Mouse (Mus musculus) kidney, adult 2 months (tissue): ENCODE results near the gene Gtpbp3.

Experiments used
- CTCF ChIP-seq: fragments of 200-500 bp; conservative IDR thresholded peaks from 2 replicates; pipeline ENCODE4 v1.5.1; 2011; ENCODE audit warnings: low read depth, mild to moderate bottlenecking, control low read depth, low read length, moderate library complexity, mixed read lengths; ENCODE audit not compliant: insufficient read depth, insufficient read length
- POLR2A ChIP-seq: fragments of 200-500 bp; IDR thresholded peaks from one replicate; pipeline ENCODE4 v1.6.1; 2011; ENCODE audit warnings: low read depth, low read length, control low read depth

GRCm38 (mm10) chr8:71535663-71536062 is 47.8 kb downstream of the Gtpbp3 start:
- no peak for TF ChIP-seq CTCF
- no peak for TF ChIP-seq POLR2A
